Mouse (Mus musculus) kidney, embryonic 15.5 days (tissue): ENCODE measurements around the gene Inka1. TPM values are rescaled to one million over a fixed set of nuclear protein-coding genes. Genes with fewer than 3 reads are reported as not detected.

Experiments used
- ATAC-seq: fragments of 200-750 bp; cut with Nextera tagmentation; replicated peaks from 2 replicates; pipeline ENCODE4 v1.8.0; 2017; ENCODE audit warnings: moderate TSS enrichment; ENCODE audit not compliant: low FRiP score
- H3K27ac ChIP-seq: fragments of 300-500 bp; sonication (generic); 2 replicates; pipeline ENCODE4 v1.5.1; 2015; ENCODE audit warnings: mild to moderate bottlenecking, inconsistent platforms
- H3K27me3 ChIP-seq: fragments of 300-500 bp; sonication (generic); 2 replicates; pipeline ENCODE4 v1.6.1; 2015; ENCODE audit warnings: inconsistent platforms
- H3K36me3 ChIP-seq: fragments of 300-500 bp; sonication (generic); 2 replicates; pipeline ENCODE4 v1.6.1; 2015; ENCODE audit warnings: inconsistent platforms
- H3K4me1 ChIP-seq: fragments of 300-500 bp; sonication (generic); 2 replicates; pipeline ENCODE4 v1.6.1; 2015; ENCODE audit warnings: inconsistent platforms
- H3K4me2 ChIP-seq: fragments of 300-500 bp; sonication (generic); 2 replicates; pipeline ENCODE4 v1.6.1; 2015; ENCODE audit warnings: moderate library complexity, mild to moderate bottlenecking, inconsistent platforms
- H3K4me3 ChIP-seq: fragments of 300-500 bp; sonication (generic); replicated peaks from 2 replicates; pipeline ENCODE4 v1.5.1; 2015; ENCODE audit warnings: mild to moderate bottlenecking, inconsistent platforms
- H3K9ac ChIP-seq: fragments of 300-500 bp; sonication (generic); 2 replicates; pipeline ENCODE4 v1.6.1; 2015; ENCODE audit warnings: mild to moderate bottlenecking, inconsistent platforms
- H3K9me3 ChIP-seq: fragments of 300-500 bp; sonication (generic); replicated peaks from 2 replicates; pipeline ENCODE4 v1.6.1; 2016; ENCODE audit warnings: inconsistent platforms
- WGBS: fragments of 180-500 bp; shearing (Covaris S2); methylation state at CpG from one replicate; pipeline ENCODE4 v1.1.7; 2015; ENCODE audit warnings: mixed read lengths; 5-methylcytosine and 5-hydroxymethylcytosine counted together
- polyA plus RNA-seq: library from polyadenylated mRNA; unstranded; fragments of >200 nt; fragmentation: Nextera tagmentation; extraction: Ambion mirVana; gene quantifications from 2 replicates; pipeline ENCODE4 v1.2.1, GENCODE M21; 2015

The Inka1 gene
- polyA plus RNA-seq, 1 experiment from 2014 or later = 70.4 TPM

DNA sequence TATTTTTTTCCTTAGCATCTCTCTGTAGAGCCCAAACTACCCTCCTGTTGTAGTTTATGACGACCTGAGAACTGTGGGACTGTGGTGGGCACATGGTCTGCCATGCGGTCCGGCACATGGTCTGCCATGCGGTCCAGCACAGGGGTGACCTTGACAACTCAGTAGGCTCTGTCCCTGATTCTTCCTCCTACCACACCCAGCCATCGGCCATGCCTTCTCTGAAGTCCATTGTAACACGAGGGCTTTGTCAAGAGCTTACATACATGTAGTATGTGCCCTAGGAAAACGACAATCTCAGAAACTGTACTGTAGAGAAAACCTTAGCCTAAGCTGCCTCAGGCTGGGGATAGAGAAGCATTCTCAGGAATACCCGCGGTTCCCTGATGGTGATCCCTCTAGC, 21.0 kb downstream of the Inka1 start:
- no peaks in the 10 kb centered on the region for H3K9me3 ChIP-seq
- peaks cover 80% of the 10 kb centered on the region for H3K36me3 ChIP-seq
- ATAC-seq = no peak
- no peak overlapping the region for H3K4me3 ChIP-seq
- H3K4me1 ChIP-seq = 0 out of 2 replicates have a peak, but pooled peaks cover 5% of the 10 kb centered on the region
- no peak overlapping the region for H3K4me2 ChIP-seq
- WGBS = 93% methylated on average over 9 of the region's 9 CpGs
- H3K27ac ChIP-seq = no peak overlapping the region
- no peak overlapping the region for H3K9ac ChIP-seq
- H3K27me3 ChIP-seq = no peaks in the 10 kb centered on the region

DNA sequence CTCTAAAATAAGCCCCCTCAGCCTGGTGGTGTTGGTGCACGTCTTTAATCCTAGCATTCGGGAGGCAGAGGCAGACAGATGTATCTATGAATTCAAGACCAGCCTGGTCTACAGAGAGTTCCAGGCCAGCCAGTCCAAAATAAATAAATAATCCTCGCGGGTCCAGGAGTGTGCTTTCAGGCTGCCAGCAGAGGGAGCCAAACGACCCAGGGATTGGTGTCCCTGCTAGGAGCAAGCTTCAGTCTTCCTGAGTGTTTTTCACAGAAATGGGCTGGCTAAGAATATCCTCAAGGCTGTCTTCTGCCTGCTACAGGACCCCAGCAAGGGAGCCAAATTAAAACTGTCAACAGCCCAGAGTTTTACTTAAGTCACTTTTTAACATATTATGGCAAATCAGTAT, 22.0 kb downstream of the Inka1 start:
- Histone ChIP-seq H3K4me2 (no peak overlapping the region), H3K4me3 (no peak overlapping the region), H3K9ac (no peak overlapping the region), H3K27ac (peak overlapping the region; percentile 25; the same call in 1 of the 2 replicates), H3K27me3 (no peaks in the 10 kb centered on the region), H3K9me3 (no peaks in the 10 kb centered on the region), H3K36me3 (peaks cover 80% of the 10 kb centered on the region), H3K4me1 (0 out of 2 replicates have a peak, but pooled peaks cover 5% of the 10 kb centered on the region)
- peak; percentile 69; the same call in 1 of the 2 replicates for ATAC-seq
- WGBS = 22% methylated on average over 5 of the region's 5 CpGs

DNA sequence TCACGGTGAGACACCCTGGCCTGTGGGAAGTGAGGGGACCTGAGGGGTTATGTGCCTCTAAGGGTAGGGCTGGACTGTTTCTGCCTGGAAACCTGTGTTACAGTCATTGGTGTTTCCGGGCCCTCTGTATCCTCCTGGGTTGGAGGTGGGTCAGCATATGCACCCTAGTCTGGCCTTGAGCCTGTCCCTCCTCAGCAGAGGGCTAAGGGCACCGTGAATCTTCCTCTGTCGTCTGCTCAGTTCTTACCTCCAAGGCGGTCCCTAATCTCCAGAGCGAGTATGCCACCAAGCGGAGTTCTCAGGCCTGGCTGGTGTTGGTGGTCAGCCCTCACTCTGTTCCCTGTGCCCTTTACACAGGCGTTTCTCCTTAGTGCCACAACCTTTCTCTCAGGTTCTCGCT, 22.8 kb downstream of the Inka1 start:
- ATAC-seq = no peak
- H3K36me3 ChIP-seq = peaks cover 79% of the 10 kb centered on the region

DNA sequence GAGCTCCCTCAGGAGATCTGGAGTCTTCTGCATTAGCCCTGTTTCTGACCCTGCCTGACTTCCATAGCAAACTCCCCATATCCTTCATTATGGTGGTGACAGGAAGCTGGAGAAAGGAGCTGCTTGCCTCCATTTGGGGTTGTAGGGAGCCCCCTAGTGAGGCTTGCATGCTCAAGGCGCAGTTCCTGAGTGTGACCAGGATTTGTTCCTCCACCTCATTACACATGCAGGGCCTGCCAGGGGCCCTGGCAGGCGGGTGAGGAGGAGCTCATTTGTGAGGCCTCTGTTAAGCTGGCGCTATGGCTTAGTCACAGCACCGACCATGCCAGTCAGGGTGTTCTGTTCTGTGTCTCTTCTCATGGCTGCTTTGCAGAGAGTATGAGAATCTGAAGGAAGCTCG, 23.8 kb downstream of the Inka1 start:
- 53% methylated on average over 5 of the region's 5 CpGs for WGBS
- H3K9me3 ChIP-seq = no peaks in the 10 kb centered on the region
- H3K27me3 ChIP-seq = no peaks in the 10 kb centered on the region
- no peak overlapping the region for H3K4me3 ChIP-seq
- H3K27ac ChIP-seq = no peak overlapping the region
- H3K36me3 ChIP-seq = peaks cover 83% of the 10 kb centered on the region
- H3K4me2 ChIP-seq = no peak overlapping the region
- no peak overlapping the region for H3K9ac ChIP-seq
- H3K4me1 ChIP-seq = 0 out of 2 replicates have a peak, but pooled peaks cover 5% of the 10 kb centered on the region
- no peak for ATAC-seq

More for the DNA sequence above, 22.8 kb downstream of the Inka1 start:
- 87% methylated on average over 9 of the region's 9 CpGs for WGBS
- no peak overlapping the region for H3K4me2 ChIP-seq
- H3K4me1 ChIP-seq = 0 out of 2 replicates have a peak, but pooled peaks cover 5% of the 10 kb centered on the region
- no peak overlapping the region for H3K9ac ChIP-seq
- no peaks in the 10 kb centered on the region for H3K9me3 ChIP-seq
- H3K27ac ChIP-seq = no peak overlapping the region
- no peaks in the 10 kb centered on the region for H3K27me3 ChIP-seq
- no peak overlapping the region for H3K4me3 ChIP-seq

DNA sequence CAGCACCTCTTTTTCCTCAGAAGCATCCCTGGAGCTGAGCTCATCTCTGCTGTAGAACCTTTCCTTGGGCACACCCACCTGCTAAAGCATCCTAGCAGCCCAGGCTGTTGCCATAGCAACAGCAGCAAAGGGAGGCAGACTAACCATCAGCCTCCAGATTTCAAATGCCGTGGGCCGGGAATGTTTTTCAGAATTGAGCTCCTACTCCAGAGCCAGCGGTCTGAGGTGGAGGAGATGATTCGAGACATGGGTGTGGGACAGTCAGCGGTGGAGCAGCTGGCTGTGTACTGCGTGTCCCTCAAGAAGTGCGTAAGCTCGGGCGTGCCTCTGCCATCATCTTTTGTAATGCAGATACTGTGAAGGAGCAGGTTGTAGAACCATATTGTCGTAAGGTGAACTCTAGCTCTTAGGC, 24.3 kb downstream of the Inka1 start:
- ATAC-seq = no peak
- H3K4me3 ChIP-seq = no peak overlapping the region
- peaks cover 87% of the 10 kb centered on the region for H3K36me3 ChIP-seq
- no peak overlapping the region for H3K4me2 ChIP-seq
- no peaks in the 10 kb centered on the region for H3K9me3 ChIP-seq
- H3K27me3 ChIP-seq = no peaks in the 10 kb centered on the region
- no peak overlapping the region for H3K27ac ChIP-seq
- H3K4me1 ChIP-seq = 0 out of 2 replicates have a peak, but pooled peaks cover 5% of the 10 kb centered on the region
- no peak overlapping the region for H3K9ac ChIP-seq
- 84% methylated on average over 10 of the region's 10 CpGs for WGBS

DNA sequence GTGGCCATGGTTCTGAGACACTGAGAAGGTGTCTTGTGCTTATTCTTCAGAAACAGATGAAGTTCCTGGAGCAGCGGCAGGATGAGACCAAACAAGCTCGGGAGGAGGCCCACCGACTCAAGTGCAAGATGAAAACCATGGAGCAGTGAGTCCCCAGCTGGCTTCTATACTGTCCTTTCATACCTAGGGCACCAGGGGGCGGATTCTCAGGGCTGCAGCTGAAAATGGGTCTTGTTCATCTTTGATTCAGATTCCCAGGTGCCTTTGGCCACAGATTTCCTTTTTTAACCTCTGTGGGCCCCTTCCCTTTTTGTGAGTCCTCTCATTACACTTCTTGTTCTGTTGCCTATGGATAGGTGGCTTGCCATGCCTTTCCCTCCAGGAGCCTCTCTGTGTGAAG, 24.8 kb downstream of the Inka1 start:
- no peak for ATAC-seq
- 0 out of 2 replicates have a peak, but pooled peaks cover 5% of the 10 kb centered on the region for H3K4me1 ChIP-seq
- no peaks in the 10 kb centered on the region for H3K9me3 ChIP-seq
- H3K4me2 ChIP-seq = no peak overlapping the region
- H3K36me3 ChIP-seq = peaks cover 85% of the 10 kb centered on the region
- 81% methylated on average over 4 of the region's 4 CpGs for WGBS
- no peak overlapping the region for H3K9ac ChIP-seq
- H3K27me3 ChIP-seq = no peaks in the 10 kb centered on the region
- H3K4me3 ChIP-seq = no peak overlapping the region
- no peak overlapping the region for H3K27ac ChIP-seq

DNA sequence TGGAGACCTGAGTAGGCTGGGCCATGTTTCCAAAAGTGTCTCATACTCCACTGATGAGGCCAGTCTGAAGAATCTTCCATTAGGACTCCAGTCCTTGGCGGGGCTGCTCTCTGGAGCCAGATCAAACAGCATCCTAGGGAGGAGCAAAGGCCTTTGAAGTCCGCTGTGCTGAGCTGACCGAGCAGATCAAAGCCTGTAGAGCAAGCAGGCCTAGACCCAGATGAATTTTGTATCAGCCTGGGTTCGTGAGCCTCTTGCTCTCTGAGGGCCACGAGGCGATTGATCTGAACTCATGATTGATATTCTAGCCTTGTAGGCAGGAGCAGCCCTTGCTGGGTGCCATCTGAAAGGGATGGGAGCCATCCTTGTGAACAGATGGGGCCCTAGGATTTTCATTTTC, 25.8 kb downstream of the Inka1 start:
- 28% methylated on average over 6 of the region's 6 CpGs for WGBS
- no peaks in the 10 kb centered on the region for H3K27me3 ChIP-seq
- H3K9me3 ChIP-seq = no peaks in the 10 kb centered on the region
- no peak for ATAC-seq
- 0 out of 2 replicates have a peak, but pooled peaks cover 5% of the 10 kb centered on the region for H3K4me1 ChIP-seq
- H3K27ac ChIP-seq = no peak overlapping the region
- no peak overlapping the region for H3K4me2 ChIP-seq
- H3K9ac ChIP-seq = no peak overlapping the region
- H3K36me3 ChIP-seq = peaks cover 86% of the 10 kb centered on the region
- no peak overlapping the region for H3K4me3 ChIP-seq

DNA sequence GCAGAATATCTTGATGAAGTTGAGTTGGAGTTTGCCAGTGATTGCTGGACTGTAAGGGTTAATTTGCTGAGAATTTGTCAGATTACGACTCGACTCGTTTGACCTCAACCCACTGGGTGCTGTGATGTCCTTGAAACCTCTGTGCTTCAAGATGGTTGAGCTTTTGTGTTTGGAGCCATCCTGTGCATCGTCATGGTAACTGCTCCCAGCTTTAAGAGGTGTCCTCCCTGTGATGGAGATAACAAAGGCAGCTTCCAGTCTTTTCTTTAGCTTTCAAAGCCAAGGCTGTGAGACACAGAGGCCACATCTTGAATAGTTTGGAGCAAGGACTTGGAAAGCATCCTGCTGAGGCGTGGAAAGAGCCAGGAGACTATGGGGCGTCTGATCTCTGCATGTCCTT, 28.5 kb downstream of the Inka1 start:
- Histone ChIP-seq H3K9ac (no peak overlapping the region), H3K27ac (no peak overlapping the region), H3K36me3 (peaks cover 61% of the 10 kb centered on the region), H3K27me3 (no peaks in the 10 kb centered on the region), H3K4me3 (no peak overlapping the region), H3K9me3 (no peaks in the 10 kb centered on the region), H3K4me1 (peaks cover 7% of the 10 kb centered on the region), H3K4me2 (no peak overlapping the region)
- WGBS = 64% methylated on average over 6 of the region's 6 CpGs
- ATAC-seq = no peak

DNA sequence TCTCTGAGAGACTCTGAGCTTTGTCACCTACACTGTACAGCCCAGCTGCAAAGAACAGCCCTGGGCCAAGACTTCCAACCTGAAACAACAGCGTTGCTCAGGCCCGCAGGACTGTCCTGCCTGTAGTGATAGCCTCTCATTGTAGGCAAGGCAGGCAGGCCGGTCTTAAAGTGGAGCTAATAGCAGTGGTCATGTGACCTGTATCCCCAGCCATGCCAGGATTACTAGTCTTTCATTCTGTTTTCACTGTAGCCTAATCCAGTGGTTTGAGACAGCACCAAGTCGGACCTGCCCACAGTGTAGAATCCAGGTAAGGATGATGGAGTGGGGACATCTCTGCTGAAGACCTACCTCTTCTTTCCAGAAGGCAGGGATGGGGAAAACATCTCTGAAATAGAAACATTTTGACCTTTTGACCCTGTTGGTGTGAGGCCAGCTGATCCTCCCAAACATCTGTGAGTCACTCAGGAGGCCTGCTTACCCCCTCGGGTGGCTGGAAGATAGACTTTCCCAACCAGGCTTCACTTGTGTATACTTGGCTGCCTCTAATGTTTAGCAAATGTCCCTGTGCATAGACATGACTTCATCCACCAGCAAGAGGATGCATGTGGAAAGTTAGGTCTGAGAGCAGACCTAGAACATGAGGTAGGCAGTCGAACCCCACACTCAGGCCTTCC, 29.9 kb downstream of the Inka1 start:
- no peaks in the 10 kb centered on the region for H3K9me3 ChIP-seq
- H3K27me3 ChIP-seq = no peaks in the 10 kb centered on the region
- no peak overlapping the region for H3K4me3 ChIP-seq
- no peak overlapping the region for H3K27ac ChIP-seq
- H3K36me3 ChIP-seq = peaks cover 47% of the 10 kb centered on the region
- H3K4me1 ChIP-seq = peaks cover 19% of the 10 kb centered on the region
- 83% methylated on average over 6 of the region's 6 CpGs for WGBS
- H3K4me2 ChIP-seq = no peak overlapping the region
- no peak overlapping the region for H3K9ac ChIP-seq
- no peak for ATAC-seq

DNA sequence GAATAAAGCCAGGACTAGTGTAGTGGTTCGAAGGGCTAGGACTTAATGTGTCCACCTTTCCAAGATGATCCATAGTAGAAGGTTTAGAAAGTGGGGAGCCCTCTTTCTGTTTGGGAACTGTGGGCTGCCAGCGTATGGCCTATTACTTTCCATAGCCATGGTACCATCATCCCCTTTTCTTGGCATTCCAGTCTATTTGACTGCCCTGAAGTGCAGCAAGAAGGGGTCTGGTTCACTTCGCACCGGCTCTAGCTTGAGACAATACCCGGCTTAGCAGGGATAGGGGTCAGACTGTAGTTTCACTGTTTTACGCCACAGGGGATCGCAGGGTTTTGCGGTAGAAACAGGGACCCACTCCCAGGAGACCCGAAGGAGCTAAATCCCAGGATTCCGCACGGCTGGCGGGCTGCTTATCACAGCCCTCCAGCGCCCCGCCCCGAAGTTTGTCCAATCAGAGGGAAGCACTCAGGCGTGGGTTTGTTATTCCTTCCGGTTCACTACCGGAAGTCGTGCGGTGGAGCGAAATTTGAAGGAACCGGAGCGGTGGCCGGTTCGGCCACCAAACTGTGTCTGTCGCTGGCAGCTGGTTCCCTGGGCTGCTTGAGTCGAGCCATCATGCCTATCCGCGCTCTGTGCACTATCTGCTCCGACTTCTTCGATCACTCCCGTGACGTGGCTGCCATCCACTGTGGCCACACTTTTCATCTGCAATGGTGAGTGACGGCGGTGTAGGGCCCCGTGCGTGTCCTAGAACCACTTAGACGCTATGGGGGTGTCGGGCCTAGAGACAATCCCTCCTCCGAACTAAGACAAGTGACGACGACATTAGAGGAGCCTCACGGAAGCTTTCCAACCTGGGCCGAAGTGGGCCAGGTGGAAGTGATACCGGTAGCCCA, 35.0 kb downstream of the Inka1 start:
- 14% methylated on average over 45 of the region's 45 CpGs for WGBS
- Histone ChIP-seq H3K9me3 (no peaks in the 10 kb centered on the region), H3K27me3 (no peaks in the 10 kb centered on the region), H3K9ac (peak overlapping the region; percentile 66), H3K4me1 (peaks cover 24% of the 10 kb centered on the region), H3K36me3 (peaks cover 5% of the 10 kb centered on the region; the same call in 1 of the 2 replicates), H3K4me3 (peak overlapping the region; percentile 83), H3K4me2 (peak overlapping the region; percentile 83), H3K27ac (peak overlapping the region; percentile 71)
- ATAC-seq = peak; percentile 95

DNA sequence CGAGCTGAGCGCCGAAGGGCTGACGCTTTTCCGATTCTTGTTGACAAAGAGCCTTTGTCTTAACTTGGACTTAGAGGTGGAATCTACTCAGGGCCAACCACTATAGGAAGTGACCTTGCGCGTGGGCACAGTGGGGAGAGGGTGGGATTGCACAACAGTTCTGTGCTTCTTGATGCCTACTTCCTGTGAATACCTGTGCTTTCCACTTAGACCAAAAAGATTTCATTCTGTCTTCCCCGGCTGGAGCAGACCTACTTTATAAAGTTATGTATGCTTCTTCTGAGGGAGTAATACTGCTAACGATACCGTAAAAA, 35.8 kb downstream of the Inka1 start, which contains the start of gene Traip:
Traip (plus strand) TSS at position 215 of the 314 bp plus-strand sequence.
- H3K4me3 ChIP-seq = peak within 1 kb of the TSS; percentile 83
- H3K4me2 ChIP-seq = peak within 1 kb of the TSS; percentile 83
- peak within 1 kb of the TSS; percentile 71 for H3K27ac ChIP-seq
- ATAC-seq = no peak
- H3K9me3 ChIP-seq = no peaks in the 10 kb centered on the region
- H3K36me3 ChIP-seq = no peaks in the 10 kb centered on the region
- no peaks in the 10 kb centered on the region for H3K27me3 ChIP-seq
- WGBS = 89% methylated on average over 10 of the region's 10 CpGs
- H3K4me1 ChIP-seq = peaks cover 24% of the 10 kb centered on the region
- peak within 1 kb of the TSS; percentile 66 for H3K9ac ChIP-seq
